Mouse (Mus musculus): ENCODE data around the gene Gm33543. TPM values are rescaled to one million over a fixed set of nuclear protein-coding genes. Genes with fewer than 3 reads are reported as not detected.
A peak's percentile ranks its signal among the peaks of the same experiment; 100 is the strongest.

Gene Gm33543
- total RNA-seq, 2 experiments from 2014 or later: not detected

DNA sequence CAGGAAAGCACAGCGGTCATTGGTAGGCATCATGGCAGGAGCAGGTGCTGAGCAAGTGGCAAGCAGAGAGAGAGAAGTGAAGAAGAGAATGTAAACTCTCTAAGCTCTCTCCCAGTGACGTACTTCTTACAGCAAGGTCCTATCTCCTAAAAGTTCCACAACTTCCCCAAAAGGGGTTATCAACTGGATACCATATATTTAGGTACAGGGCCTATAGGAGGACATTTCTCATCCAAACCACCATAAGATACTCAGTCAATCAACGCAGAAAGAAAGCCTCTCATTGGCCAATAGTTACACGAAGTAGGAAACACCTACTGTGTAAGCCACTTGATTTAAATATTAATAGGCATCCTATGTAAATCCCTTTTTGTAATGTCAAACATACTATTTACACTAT, 3.7 kb downstream of the Gm33543 start:
- no peak for DNase-seq
- intact Hi-C loops (cut with DNase I): no loop called here

DNA sequence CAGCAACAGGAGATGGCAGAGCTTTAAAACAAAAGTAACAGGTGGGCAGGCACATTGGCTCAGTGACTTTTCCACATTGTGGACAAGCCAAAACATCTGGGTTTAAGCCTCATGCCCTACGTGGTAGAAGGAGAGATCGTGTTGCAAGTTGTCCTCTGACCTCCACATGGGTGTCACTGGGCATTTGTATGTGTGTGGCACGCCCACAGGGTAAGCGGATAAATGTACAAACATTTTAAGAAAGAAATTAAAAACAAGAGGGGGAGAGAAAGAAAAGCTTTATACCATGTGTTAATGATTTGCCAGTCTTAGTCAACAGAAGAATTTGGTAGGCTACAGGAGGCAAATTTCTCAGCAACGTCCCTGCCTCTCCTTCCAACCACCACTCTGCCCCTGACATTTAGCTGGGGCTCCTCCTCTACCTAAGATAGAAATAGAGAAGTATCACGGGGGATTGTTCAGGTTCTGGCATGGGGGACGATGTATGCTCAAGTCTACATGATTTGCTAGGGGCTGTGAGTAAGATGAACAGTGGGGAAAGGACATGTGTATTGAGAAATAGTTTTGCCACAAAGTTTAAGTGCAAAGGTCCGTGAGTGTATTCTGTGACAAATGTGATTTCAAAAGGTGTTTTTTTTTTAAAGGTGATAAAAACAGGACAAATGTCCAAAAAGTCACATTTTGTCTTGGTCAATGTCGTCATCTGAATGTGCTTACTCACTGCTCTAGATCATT, 6.0 kb downstream of the Gm33543 start:
- intact Hi-C loops (cut with DNase I): no loop called here
- DNase-seq: no peak

DNA sequence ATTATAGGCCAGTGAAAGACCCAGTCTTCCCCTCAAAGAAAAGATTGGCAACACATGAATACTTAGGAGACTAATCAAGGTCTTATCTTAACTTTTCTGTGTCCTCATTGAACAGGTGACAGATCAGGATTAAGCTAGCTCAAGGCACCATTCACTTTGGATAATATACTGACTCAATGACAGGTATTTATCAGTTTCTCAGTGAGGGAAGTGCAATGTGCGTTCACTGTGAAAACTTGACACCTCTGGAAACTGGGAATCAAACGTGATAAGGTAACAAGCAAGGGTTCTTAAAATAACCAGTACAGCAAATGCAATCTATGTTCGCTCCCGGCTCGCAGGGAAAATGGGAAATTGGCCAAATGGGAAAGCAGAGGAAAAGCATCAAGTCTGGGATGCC, 11.8 kb downstream of the Gm33543 start:
- DNase-seq: no peak
- intact Hi-C loops (cut with DNase I): no loop called here

DNA sequence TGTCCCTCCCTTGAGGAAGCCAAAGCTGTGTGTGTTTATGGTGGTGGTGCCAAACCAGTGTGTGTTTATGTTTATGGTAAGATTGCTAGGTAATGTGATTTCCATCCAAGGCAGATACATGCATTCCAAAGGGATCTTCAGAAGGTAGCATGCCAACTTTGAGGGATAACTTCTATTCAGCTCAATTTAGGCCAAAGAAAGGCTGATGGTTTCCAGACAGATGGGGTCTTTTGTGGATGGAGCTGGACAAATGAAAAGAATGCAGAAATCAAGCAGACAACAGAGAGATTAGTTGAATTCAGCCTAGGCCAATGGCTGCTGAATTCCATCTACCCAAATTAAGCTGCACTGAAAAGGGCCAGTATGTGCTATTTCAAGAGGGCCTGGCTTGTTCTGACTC, 13.3 kb downstream of the Gm33543 start:
- no peak for DNase-seq
- intact Hi-C loops (cut with DNase I): no loop called here

DNA sequence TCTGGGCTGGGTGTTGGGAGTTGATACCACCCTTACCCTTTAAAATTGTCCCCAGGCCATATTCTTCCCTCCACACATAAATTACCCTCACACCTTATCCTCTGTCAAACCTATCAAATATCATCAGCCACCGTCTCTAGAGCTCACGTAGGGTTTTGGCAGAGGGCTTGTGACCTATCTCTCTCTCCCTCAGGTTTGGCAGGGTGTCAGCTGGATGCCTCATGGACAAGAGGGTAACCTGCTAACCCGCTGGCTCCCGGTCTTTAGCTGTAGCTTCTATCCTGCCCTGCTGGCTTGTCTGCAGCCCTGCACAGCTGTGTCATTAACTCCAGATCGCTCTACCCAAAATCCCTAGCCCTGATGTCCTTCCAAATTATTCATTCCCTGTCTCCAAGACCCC, 14.4 kb downstream of the Gm33543 start:
- DNase-seq: peak; percentile 32
- intact Hi-C loops (cut with DNase I): no loop called here

- no peak for DNase-seq
- intact Hi-C loops (cut with DNase I): no loop called here
Measured at GRCm38 (mm10) chr10:95825651-95826050, 17.1 kb downstream of the Gm33543 start.

- no peak for DNase-seq
- intact Hi-C loops (cut with DNase I): no loop called here
Measured at GRCm38 (mm10) chr10:95818506-95818905, 24.2 kb downstream of the Gm33543 start.

DNA sequence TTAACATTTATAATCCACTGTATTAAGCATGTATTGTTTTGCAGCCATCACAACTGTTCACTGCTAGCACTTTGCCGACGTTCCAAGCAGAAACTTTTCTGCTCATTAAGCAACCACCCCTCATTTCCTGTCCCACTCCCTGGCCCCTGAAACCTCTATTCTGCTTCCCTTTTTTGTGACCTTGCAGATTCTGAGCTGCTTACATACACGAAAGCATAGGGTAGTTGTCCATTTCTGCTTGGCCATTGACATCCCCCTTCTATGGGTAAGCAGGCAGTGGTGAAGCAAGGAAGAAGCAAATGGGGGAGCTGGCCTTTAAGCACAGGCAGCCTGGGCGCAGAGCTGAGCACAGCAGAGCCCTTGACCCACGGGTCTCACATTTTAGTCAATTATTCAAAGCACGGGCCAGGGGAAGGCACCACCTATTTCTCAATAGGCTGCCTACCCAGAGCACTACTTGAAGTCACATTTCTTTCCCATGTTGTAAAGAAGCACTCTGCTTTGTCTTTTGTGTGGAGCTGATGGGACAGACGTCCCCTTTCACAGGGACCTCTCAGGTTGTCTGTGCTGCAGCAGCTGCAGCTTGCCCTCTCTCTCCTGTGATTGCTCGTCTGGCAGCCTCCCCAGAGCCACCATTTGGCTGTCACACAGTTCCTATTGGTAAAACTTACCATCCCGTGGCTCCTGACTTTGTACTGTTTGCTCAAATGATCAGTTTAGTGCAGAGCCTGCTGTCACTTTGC, 25.1 kb downstream of the Gm33543 start:
- peak; percentile 50 for DNase-seq
- intact Hi-C loops (cut with DNase I): no loop called here

DNA sequence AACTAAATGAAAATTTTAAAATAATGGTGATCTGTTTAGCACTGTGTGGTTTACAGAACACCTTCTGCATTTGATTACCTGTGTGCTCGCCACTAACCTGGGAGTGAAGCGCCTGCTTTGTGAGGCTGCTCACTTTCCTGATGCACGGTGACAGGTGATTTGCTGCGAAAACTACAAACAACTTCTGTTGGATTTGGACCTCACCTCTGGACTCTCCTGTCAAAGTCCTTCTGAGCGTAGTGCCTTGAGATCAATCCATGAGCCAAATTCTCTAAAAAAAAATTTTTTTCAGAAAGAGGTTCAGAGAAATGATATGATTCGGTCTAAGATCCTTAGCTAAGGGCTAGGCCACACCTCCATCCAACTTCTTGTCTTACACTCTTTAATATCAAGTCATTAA, 28.4 kb downstream of the Gm33543 start:
- intact Hi-C loops (cut with DNase I): no loop called here
- DNase-seq: no peak

DNA sequence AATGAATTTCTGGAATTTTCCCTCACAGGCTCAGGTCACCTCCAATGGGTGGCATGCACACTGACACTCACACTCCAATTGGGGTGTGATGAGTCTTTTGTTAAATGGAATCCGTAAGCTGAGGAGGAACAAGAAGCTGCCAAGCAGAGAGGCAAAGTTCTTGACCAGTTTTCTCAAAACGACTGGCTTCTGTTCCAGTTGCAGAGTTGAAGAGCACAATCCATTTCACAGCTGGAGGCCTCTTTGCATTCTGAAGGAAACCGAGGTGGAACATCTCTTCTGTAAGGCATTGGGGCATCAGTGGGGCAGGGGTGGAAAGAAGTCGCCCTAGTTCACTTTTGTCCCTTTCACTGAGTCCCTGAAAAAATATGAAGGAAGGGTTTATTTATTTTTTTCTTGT, 30.9 kb downstream of the Gm33543 start:
- intact Hi-C loops (cut with DNase I): no loop called here
- no peak for DNase-seq

DNA sequence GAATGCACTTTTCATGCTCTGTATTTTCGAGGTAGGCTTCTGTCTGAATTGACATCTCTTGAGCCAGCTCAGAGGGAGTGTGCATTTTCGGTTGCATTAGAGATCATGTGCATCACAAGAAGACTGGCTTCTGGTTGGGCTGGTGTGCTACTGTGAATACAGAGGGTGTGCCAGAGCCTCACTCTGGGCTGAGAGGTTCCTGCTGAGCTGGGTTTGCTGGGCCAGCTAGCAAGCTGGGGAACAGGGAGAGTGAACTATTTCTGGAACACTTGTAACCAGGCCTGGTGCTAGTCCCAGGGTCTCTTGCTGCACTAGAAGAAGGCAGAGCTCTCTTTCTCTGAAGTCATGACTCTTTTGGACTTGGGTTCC, 41.3 kb downstream of the Gm33543 start:
- intact Hi-C loops (cut with DNase I): no loop called here
- peak; percentile 53 for DNase-seq

DNA sequence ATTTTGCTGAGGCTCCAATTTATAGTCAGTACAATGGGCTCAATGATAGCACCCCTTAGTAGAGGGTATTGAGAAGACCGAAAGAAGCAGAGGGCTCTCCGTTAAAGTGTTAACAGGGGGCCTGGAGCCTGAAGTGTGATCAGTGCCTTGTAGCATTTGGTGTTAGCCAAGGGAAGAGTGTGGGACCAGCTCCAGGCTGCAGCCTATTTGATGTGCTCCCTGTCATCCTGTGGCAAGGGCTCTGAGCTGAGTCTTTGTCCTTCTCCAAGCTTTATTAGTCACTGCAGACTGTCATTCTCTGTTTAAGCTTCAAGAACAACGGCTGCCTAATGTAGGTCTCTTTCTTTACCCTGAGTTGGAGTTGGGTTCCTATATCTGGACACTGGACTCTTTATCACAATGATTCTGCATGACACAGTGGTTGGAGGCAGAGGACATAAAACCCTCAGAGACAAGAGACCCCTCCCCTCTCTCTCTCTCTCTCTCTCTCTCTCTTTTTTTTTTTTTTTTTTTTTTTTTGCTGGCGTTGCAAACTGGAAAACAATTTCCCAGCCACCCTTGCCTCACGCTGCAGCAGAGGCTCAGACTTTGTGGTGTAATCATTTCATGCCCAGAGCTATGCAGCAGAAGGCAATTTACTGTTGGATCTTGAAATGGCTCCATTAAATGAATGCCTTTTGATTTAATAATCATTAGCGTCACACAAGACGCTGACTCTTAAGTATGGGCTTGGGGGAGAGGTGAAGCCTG, 41.9 kb downstream of the Gm33543 start:
- DNase-seq: peak; percentile 16
- intact Hi-C loops (cut with DNase I): no loop called here

DNA sequence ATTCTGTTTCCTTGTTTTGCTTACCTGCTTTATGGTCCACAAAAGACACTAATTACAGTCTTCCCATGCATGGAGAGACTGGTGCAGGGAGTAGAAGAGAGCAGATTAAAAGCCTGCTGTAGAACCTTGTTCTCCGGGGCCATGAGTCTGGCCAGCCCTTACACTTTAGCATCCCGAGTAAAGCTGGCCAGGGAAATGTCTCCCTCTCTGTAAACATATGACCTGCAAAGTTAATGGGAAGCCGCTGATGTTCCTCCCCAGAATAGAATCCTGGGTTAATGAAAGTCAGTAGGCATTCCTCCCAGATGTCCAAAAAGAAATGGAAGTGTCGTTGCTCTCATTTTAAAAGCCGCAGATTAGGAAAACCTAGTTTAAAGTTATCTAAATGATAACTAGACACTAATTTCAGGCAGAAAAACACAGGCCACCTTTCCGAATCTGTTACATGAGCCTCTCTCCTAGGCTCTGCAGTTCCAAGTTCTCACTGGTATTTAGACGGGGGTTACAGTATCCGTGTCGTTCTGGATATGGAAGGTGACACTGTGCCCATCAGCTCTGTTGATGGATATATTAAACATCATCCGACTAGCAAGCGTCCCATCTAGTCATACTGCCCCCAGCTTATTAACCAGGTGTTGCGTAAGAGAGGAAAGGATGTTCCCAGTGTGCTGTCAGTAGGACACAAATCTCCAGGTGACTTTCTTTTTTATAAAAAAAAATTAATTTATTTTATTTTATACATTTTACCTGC, 44.9 kb downstream of the Gm33543 start:
- DNase-seq: no peak
- intact Hi-C loops (cut with DNase I): no loop called here

GRCm38 (mm10) chr10:95795500-95795899, 47.2 kb downstream of the Gm33543 start:
- no peak for DNase-seq
- intact Hi-C loops (cut with DNase I): no loop called here

GRCm38 (mm10) chr10:95794706-95795105, 48.0 kb downstream of the Gm33543 start:
- intact Hi-C loops (cut with DNase I): no loop called here

DNA sequence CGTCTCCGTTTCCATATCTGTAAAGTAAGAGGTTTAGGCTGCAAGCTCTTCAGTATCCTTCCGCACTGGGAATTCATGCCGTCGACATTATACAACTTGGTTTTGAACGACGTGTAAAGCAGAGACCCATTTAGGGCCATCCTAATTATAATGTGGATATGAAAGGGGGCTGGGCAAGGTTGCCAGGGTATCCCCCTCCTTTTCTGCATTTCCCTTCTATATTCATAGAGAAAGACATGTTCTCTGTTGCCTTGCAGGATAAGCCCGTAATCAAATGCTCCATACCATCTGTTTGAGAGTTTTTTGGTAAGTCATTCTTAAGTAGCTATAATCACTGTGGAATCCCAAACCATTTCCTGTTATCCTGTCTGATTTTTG, 51.3 kb downstream of the Gm33543 start:
- DNase-seq: no peak
- intact Hi-C loops (cut with DNase I): no loop called here

More at GRCm38 (mm10) chr10:95794706-95795105, 48.0 kb downstream of the Gm33543 start:
- DNase-seq: no peak

DNA sequence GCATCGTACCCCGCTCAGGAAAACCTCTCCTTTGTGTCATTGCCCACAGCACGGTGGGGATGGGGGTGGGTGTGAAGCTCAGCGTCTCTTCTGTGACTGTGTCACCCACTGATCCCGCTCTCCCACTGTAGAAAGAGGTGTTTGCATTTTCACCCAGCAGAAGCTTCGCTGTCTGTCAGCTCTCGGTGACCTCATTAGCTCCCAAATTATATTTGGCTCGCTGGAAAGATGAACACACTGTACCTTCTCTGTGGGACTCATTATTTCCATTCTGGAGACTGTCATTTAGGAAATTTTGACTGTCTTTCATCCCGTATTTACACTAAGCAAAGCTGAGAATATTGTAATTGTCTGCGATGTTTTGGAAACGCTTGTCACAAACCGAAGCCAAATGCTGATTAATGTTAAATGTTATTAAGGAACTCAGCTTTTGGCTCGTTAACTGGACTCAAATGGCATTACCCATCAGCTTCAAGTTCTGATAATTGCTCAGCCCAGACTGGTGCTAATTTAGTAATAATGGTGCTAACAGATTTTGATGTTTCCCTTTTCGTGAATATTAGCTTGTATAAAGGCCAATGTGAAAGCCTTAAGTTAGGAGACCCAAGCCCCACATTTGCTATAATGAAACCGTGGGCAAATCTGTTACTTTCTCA, 51.8 kb downstream of the Gm33543 start:
- intact Hi-C loops (cut with DNase I): no loop called here
- no peak for DNase-seq

GRCm38 (mm10) chr10:95787176-95787575, 55.6 kb downstream of the Gm33543 start:
- no peak for DNase-seq
- intact Hi-C loops (cut with DNase I): no loop called here

DNA sequence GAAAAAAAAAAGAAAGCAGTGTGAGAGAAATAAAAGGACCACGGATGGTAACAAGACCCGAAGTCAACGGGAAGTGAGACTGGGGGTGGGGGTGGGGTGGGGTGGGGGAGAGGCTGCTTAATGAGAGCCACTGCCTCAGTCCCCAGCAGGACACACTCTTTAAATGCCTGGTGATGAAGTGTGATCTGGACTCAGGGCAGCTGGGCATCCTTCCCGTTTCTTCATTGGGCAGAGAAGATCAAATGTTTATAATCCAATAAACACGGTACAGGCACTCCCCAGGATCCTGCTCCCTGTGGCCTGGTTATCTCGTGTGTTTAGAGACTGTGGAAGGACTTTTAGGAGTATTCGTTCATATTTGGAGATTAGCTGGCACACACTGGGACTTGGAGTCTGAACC, 57.9 kb downstream of the Gm33543 start:
- intact Hi-C loops (cut with DNase I): no loop called here
- DNase-seq: no peak

DNA sequence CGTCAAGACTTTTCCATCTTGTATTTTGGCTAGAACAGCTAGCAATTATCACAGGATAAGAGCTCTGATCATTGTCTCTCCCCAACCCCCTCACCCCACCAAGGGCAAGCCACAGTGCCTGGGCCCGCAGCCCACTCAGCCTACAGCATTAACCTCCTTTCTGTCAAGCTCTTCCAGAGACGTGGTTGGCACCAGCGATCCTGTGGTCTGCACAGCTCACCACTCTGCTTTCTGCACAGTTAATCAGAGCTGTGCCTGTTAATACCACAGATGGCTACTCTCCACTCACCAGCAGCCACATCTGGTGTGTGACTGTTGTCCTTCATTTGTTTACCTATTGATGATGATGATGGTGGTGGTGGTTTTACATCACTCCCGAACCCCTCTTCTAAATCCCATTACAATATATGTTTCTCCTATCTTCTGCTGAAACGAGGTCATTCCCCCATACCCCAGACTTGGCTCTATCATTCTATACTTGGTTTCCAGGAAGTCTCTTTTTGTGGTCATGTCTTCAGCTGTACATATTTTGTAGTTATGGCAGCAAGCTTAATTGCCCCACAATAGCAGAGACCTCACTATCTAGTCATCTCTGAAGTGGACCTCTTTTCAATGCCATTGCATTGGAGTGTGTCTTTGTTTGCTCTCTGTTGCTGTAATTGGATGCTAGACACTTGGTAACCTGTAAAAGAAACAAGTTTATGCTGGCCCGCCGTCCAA, 61.7 kb downstream of the Gm33543 start:
- intact Hi-C loops (cut with DNase I): no loop called here
- DNase-seq: peak; percentile 35
